Mouse (Mus musculus) cerebellum, adult 2 months (tissue): ENCODE results near the gene Gcnt2. TPM values are rescaled to one million over a fixed set of nuclear protein-coding genes. Genes with fewer than 3 reads are reported as not detected.

Experiments used
- DNase-seq, 2 experiments: peaks; one replicate each; pipeline ENCODE4 v3.0.0; 2021
- H3K27ac ChIP-seq: fragments of 200-500 bp; 2 replicates; pipeline ENCODE4 v1.5.1; 2012; ENCODE audit warnings: low read length, control low read depth, inconsistent platforms; ENCODE audit not compliant: insufficient read depth
- H3K27me3 ChIP-seq: fragments of 200-500 bp; 2 replicates; pipeline ENCODE4 v1.6.1; 2012; ENCODE audit warnings: inconsistent platforms, mild to moderate bottlenecking, low read length, moderate library complexity; ENCODE audit not compliant: control insufficient read depth, insufficient read depth
- H3K4me1 ChIP-seq: fragments of 200-500 bp; 2 replicates; pipeline ENCODE4 v1.6.1; 2011; ENCODE audit warnings: low read length; ENCODE audit not compliant: control insufficient read depth, insufficient read depth
- H3K4me3 ChIP-seq: fragments of 200-500 bp; replicated peaks from 2 replicates; pipeline ENCODE3; 2011; ENCODE audit warnings: mild to moderate bottlenecking, low read depth, low read length, control low read depth; ENCODE audit not compliant: insufficient read depth
- CTCF ChIP-seq: fragments of 200-500 bp; IDR thresholded peaks from 2 replicates; pipeline ENCODE4 v1.5.1; 2011; ENCODE audit warnings: low read depth, mild to moderate bottlenecking, control low read depth, low read length, moderate library complexity, borderline replicate concordance; ENCODE audit not compliant: insufficient read depth
- POLR2A ChIP-seq: fragments of 200-500 bp; IDR thresholded peaks from 2 replicates; pipeline ENCODE4 v1.6.1; 2011; ENCODE audit warnings: low read length, control low read depth, borderline replicate concordance; ENCODE audit not compliant: insufficient read depth
- WGBS: fragments of 180-500 bp; shearing (Covaris S2); methylation state at CpG from one replicate; pipeline ENCODE4 v1.1.7; 2018; 5-methylcytosine and 5-hydroxymethylcytosine counted together
- polyA plus RNA-seq: library from polyadenylated mRNA; depleted of rRNA; stranded (reverse); fragments of >200 nt; gene quantifications from 2 replicates; pipeline ENCODE4 v1.2.3, GENCODE M21; 2012; rRNA removed

The Gcnt2 gene
- polyA plus RNA-seq, 1 experiment: 2.3 TPM

GRCm38 (mm10) chr13:41000926-41001639 is 141.5 kb downstream of the Gcnt2 start, which contains the start of gene Pak1ip1:
Gene Pak1ip1 (plus strand): TSS chr13:41001023.
- peak; percentile 63 for TF ChIP-seq POLR2A
- no peak for TF ChIP-seq CTCF
- WGBS: under 1% methylated on average over 58 of the region's 58 CpGs

DNA sequence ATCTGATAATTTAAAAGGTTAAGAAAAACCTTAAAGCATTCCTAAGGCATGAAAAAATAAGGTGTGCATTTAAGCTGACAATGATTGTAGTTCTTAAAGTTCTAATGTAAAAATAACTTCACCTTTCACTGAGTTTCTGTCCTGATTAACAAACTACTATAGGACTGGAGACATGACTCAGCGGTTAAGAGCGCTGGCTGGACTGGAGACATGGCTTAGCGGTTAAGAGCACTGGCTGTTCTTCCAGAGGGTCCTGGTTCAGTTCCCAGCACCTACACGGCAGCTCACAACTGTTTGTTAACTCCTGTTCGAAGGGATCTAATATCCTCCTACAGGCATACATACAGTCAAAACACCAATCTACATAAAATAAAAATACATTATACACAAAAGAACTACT is 142.4 kb downstream of the Gcnt2 start:
- H3K4me1 ChIP-seq: no peaks in the 10 kb centered on the region
- 87% methylated on average over 5 of the region's 5 CpGs for WGBS
- H3K27ac ChIP-seq: no peak overlapping the region
- no peaks in the 10 kb centered on the region for H3K27me3 ChIP-seq
- DNase-seq: no peak
- TF ChIP-seq CTCF (no peak), POLR2A (no peak)
- peak overlapping the region; percentile 83 for H3K4me3 ChIP-seq

More at GRCm38 (mm10) chr13:41000926-41001639, 141.5 kb downstream of the Gcnt2 start, which contains the start of gene Pak1ip1:
- no peaks in the 10 kb centered on the region for H3K4me1 ChIP-seq
- peak within 1 kb of the TSS; percentile 94 for H3K27ac ChIP-seq
- H3K27me3 ChIP-seq: no peaks in the 10 kb centered on the region
- peak within 1 kb of the TSS; percentile 83 for H3K4me3 ChIP-seq
- peak; percentile 92 to 96 for DNase-seq

DNA sequence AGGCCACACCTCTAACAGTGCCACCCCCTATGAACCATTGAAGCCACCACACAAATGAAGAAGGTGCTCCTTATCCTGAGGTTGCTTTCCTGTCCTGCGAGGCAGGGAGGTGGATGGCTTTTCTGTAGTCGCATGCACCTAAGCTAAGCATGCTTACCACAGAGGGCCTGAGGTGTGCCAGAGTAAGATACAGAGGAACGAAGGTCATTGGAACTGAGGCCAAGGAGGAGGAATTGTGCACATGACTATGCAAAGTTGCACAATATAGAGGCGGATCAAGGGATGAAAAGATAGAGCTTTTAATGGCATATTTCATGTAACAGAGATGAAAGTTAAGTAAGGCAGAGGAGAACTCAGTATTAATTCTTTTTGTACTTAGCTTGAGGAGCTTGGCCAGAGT is 146.7 kb downstream of the Gcnt2 start:
- Histone ChIP-seq H3K4me1 (no peaks in the 10 kb centered on the region), H3K27ac (no peak overlapping the region), H3K27me3 (no peaks in the 10 kb centered on the region), H3K4me3 (no peak overlapping the region)
- no peak for DNase-seq
- WGBS: 95% methylated on average over 4 of the region's 4 CpGs
- TF ChIP-seq POLR2A: no peak
- no peak for TF ChIP-seq CTCF

- Histone ChIP-seq H3K4me3 (no peak overlapping the region), H3K27ac (no peak overlapping the region), H3K4me1 (no peaks in the 10 kb centered on the region), H3K27me3 (no peaks in the 10 kb centered on the region)
- no peak for DNase-seq
- 94% methylated on average over 10 of the region's 10 CpGs for WGBS
- TF ChIP-seq CTCF (no peak), POLR2A (no peak)
These were observed 148.7 kb downstream of the Gcnt2 start for GRCm38 (mm10) chr13:41008271-41008670.

GRCm38 (mm10) chr13:41008946-41009345 is 149.4 kb downstream of the Gcnt2 start:
- WGBS: 70% methylated on average over 8 of the region's 8 CpGs
- no peaks in the 10 kb centered on the region for H3K27me3 ChIP-seq
- DNase-seq: no peak
- no peak for TF ChIP-seq POLR2A
- TF ChIP-seq CTCF: no peak
- no peak overlapping the region for H3K27ac ChIP-seq
- H3K4me3 ChIP-seq: no peak overlapping the region
- no peaks in the 10 kb centered on the region for H3K4me1 ChIP-seq

Other genes starting within 250 kb of the Gcnt2 start
- 5.1 and 6.9 TPM in 2 replicates for gene Tfap2a, start 121.4 kb upstream of the Gcnt2 start, polyA plus RNA-seq
- 55.1 and 57.4 TPM in 2 replicates for gene Pak1ip1, start 141.3 kb downstream of the Gcnt2 start, polyA plus RNA-seq
- gene Tmem14c, start 156.5 kb downstream of the Gcnt2 start, polyA plus RNA-seq: 61.7 and 62.7 TPM in 2 replicates
- 0.43 and 0.65 TPM in 2 replicates for gene Mak, start 220.0 kb downstream of the Gcnt2 start, polyA plus RNA-seq